Mouse (Mus musculus) heart, postnatal 0 days (tissue): ENCODE results near the gene Ttc23. TPM values are rescaled to one million over a fixed set of nuclear protein-coding genes. Genes with fewer than 3 reads are reported as not detected.

Source experiments
- ATAC-seq: fragments of 200-750 bp; cut with Nextera tagmentation; 2 replicates; pipeline ENCODE4 v1.8.0; 2017; ENCODE audit warnings: low read depth, moderate number of reproducible peaks, moderate library complexity; ENCODE audit not compliant: insufficient read depth
- DNase-seq: peaks from one replicate; pipeline ENCODE4 v3.0.0-alpha.2; 2016; ENCODE audit warnings: low spot score
- H3K27ac ChIP-seq: fragments of 300-500 bp; sonication (generic); 2 replicates; pipeline ENCODE4 v1.5.1; 2014; ENCODE audit warnings: low read depth, mild to moderate bottlenecking
- H3K27me3 ChIP-seq: fragments of 300-500 bp; sonication (generic); 2 replicates; pipeline ENCODE4 v1.6.1; 2014; ENCODE audit warnings: low read length, mixed read lengths; ENCODE audit not compliant: control insufficient read depth, insufficient read depth
- H3K36me3 ChIP-seq: fragments of 300-500 bp; sonication (generic); replicated peaks from 2 replicates; pipeline ENCODE4 v1.6.1; 2014; ENCODE audit warnings: low read length, mixed read lengths; ENCODE audit not compliant: control insufficient read depth, insufficient read depth
- H3K4me1 ChIP-seq: fragments of 300-500 bp; sonication (generic); 2 replicates; pipeline ENCODE4 v1.6.1; 2014; ENCODE audit warnings: antibody characterized with exemption; ENCODE audit not compliant: control insufficient read depth, insufficient read depth
- H3K4me2 ChIP-seq: fragments of 300-500 bp; sonication (generic); 2 replicates; pipeline ENCODE4 v1.6.1; 2014; ENCODE audit warnings: low read depth, mild to moderate bottlenecking, low read length, moderate library complexity
- H3K4me3 ChIP-seq: fragments of 300-500 bp; sonication (generic); 2 replicates; pipeline ENCODE4 v1.5.1; 2014; ENCODE audit warnings: low read depth, low read length
- H3K9ac ChIP-seq: fragments of 300-500 bp; sonication (generic); replicated peaks from 2 replicates; pipeline ENCODE4 v1.6.1; 2014; ENCODE audit warnings: low read depth, low read length, mixed read lengths
- H3K9me3 ChIP-seq: fragments of 300-500 bp; sonication (generic); replicated peaks from 2 replicates; pipeline ENCODE4 v1.6.1; 2016; ENCODE audit warnings: low read length; ENCODE audit not compliant: control insufficient read depth
- CTCF ChIP-seq: IDR thresholded peaks from 2 replicates; pipeline ENCODE4 v1.5.1; 2016; ENCODE audit warnings: antibody characterized with exemption, control low read depth, low read depth
- EP300 ChIP-seq: IDR thresholded peaks from 2 replicates; pipeline ENCODE4 v1.6.1; 2016; ENCODE audit warnings: antibody characterized with exemption, low read depth
- WGBS: fragments of 180-500 bp; shearing (Covaris S2); extraction: QIAGEN DNeasy Blood & Tissue Kit; methylation state at CpG from one replicate; pipeline ENCODE4 v1.1.7; 2014; 5-methylcytosine and 5-hydroxymethylcytosine counted together
- polyA plus RNA-seq: library from polyadenylated mRNA; unstranded; fragments of >200 nt; fragmentation: Nextera tagmentation; extraction: Ambion mirVana; gene quantifications from 2 replicates; pipeline ENCODE4 v1.2.1, GENCODE M21; 2015
- total RNA-seq: library from RNA; depleted of rRNA; stranded (reverse); fragments of >200 nt; gene quantifications from 2 replicates; pipeline ENCODE4 v1.2.3, GENCODE M21; 2014; ENCODE audit warnings: low replicate concordance

Gene Ttc23
- total and polyA plus RNA-seq, 2 experiments from 2014 or later, result 12.7 to 16.4 TPM

DNA sequence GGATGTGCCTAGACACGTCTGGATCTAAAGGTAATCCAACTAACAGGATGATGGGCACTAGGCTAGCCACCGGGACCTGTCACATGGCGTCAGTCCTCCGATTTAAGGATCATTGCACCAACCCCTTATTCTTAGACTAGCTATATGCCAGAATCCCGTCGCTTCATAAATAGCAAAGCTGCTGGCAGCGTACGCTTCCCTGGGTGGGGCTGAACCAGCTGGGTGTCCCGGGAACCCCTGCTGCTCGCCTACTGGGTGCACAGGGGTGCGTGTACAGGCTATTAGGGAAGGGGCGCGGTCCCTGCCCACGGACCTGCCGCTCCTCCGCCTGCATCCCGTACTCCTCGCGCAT is 111.3 kb downstream of the Ttc23 start:
- H3K9me3 ChIP-seq, result no peaks in the 10 kb centered on the region
- H3K27me3 ChIP-seq, result peaks cover 24% of the 10 kb centered on the region
- peaks cover 6% of the 10 kb centered on the region for H3K4me1 ChIP-seq
- TF ChIP-seq EP300, result no peak
- no peak for TF ChIP-seq CTCF
- peak overlapping the region; percentile 50 for H3K4me3 ChIP-seq
- DNase-seq, result no peak
- peak overlapping the region; percentile 36; the same call in 1 of the 2 replicates for H3K9ac ChIP-seq
- whole genome bisulfite sequencing, result under 1% methylated on average over 19 of the region's 19 CpGs
- no peak for ATAC-seq
- peak overlapping the region; percentile 91 for H3K4me2 ChIP-seq
- no peak overlapping the region for H3K27ac ChIP-seq
- no peaks in the 10 kb centered on the region for H3K36me3 ChIP-seq

DNA sequence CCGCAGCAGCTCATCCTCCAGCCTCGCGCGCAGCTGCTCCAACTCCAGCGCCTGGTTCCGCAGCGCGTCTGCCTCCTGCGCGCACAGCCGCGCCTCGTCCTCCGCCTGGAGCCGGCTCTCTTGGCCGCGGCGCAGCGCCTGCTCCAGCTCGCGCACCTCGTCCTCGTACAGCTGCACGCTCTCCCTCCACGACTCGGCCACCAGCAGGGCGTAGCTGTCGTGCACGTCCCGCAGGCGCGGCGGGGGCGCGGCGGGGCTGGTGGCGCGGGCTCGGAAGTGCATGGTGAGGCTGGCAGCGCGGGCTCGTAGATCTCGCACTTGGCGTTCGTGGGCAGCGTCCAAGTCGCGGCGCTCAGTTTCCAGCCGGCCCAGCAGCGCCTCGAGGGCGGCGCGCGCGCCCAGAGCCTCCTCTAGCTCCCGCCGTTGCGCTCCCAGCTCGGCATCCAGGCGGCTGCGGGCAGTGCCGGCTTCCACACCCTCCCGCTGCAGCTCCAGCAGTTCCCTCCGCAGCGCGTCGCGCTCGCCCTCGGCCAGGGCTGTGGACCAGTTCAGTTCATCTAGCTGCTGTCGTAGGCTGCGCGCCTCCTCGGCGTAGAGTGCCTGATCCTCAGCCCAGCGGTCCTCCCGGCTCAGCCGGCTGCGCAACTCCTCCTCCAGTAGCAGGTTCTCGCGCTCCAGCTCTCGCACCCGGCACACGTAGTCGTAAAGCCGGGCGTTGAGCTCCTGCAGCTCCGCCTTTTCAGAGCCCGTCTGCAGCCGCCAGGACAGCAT is 111.8 kb downstream of the Ttc23 start:
- peak overlapping the region; percentile 50 for H3K4me3 ChIP-seq
- DNase-seq (peak; percentile 28), ATAC-seq (peak; percentile 65)
- H3K9ac ChIP-seq, result peak overlapping the region; percentile 36; the same call in 1 of the 2 replicates
- H3K4me2 ChIP-seq, result peak overlapping the region; percentile 91
- peaks cover 24% of the 10 kb centered on the region for H3K27me3 ChIP-seq
- peaks cover 6% of the 10 kb centered on the region for H3K4me1 ChIP-seq
- H3K9me3 ChIP-seq, result no peaks in the 10 kb centered on the region
- TF ChIP-seq CTCF, result no peak
- TF ChIP-seq EP300, result no peak
- no peaks in the 10 kb centered on the region for H3K36me3 ChIP-seq
- under 1% methylated on average over 91 of the region's 92 CpGs for WGBS
- no peak overlapping the region for H3K27ac ChIP-seq

DNA sequence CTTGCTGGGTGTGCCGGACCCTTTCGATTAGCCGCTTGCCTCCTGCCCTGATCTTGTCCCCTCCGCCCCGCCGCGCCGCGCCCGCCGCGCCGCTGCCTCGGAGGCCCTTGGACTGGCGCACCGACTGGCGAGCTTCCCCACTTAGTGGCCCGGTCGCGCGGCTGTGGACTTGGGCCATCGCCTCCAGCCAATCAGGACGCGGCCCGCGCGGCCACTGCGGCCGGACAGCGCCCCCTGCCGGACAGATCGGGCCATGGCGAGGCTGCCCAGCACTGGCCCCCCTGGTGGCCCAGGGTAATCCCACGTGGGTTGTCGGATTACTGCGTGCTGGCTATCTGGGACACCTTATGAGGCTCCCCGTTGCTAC is 112.4 kb downstream of the Ttc23 start, which contains the start of gene Synm:
Gene Synm (minus strand): TSS at position 114 of the 367 bp plus-strand sequence.
- Histone ChIP-seq H3K4me2 (peak within 1 kb of the TSS; percentile 91), H3K9ac (peak within 1 kb of the TSS; percentile 36; the same call in 1 of the 2 replicates), H3K4me3 (peak within 1 kb of the TSS; percentile 50), H3K36me3 (no peaks in the 10 kb centered on the region), H3K9me3 (no peaks in the 10 kb centered on the region), H3K27ac (no peak within 1 kb of the TSS), H3K4me1 (peaks cover 6% of the 10 kb centered on the region), H3K27me3 (peaks cover 24% of the 10 kb centered on the region)
- ATAC-seq, result peak; percentile 92
- TF ChIP-seq CTCF (peak; percentile 96), EP300 (no peak)
- under 1% methylated on average over 37 of the region's 37 CpGs for WGBS
- DNase-seq, result peak; percentile 78

DNA sequence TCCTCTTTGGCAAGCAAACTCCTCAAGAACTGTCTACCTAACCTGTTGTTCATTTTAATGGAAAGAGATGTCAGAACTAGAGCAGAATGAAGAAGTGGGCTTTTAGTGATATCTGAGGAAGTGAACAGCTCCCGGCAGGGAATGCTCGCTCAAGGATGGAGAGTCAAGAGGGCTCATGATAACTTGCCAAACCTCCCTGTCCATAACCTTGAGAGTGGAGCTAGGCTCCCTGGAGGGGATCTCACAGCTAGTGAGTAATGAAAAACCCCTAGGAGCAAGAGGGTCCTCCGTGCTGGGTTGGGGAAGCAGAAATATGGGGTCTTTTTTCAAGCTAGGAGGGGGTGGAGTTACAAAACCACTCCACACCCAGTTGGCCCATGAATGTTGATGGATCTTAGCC is 116.4 kb downstream of the Ttc23 start:
- H3K9ac ChIP-seq, result no peak overlapping the region
- DNase-seq (no peak), ATAC-seq (no peak)
- peaks cover 4% of the 10 kb centered on the region for H3K4me1 ChIP-seq
- WGBS, result 36% methylated on average over 3 of the region's 3 CpGs
- H3K27ac ChIP-seq, result no peak overlapping the region
- H3K27me3 ChIP-seq, result 0 out of 2 replicates have a peak, but pooled peaks cover 10% of the 10 kb centered on the region
- H3K36me3 ChIP-seq, result no peaks in the 10 kb centered on the region
- TF ChIP-seq CTCF (no peak), EP300 (no peak)
- H3K4me2 ChIP-seq, result no peak overlapping the region
- H3K9me3 ChIP-seq, result no peaks in the 10 kb centered on the region
- no peak overlapping the region for H3K4me3 ChIP-seq

DNA sequence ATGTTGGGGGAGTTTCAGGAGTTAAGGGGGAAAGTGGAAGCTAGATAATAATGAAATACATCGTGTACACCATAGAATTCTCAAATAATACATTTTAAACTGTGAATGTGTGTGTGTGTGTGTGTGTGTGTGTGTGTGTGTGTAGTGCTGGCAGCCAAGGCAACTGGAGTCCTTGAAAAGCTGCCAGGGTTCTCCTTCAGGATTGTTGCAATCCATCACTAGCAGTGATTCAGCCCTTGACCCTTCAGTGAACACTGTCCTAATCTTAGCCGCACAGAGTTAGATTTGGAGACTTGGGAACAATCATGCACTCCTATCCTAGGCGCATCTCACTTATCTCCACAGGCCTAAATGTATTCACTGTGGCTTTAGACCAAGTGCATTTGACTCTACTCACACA is 120.9 kb downstream of the Ttc23 start:
- WGBS, result 43% methylated on average over 3 of the region's 3 CpGs
- TF ChIP-seq CTCF (no peak), EP300 (no peak)
- Histone ChIP-seq H3K36me3 (no peaks in the 10 kb centered on the region), H3K27ac (no peak overlapping the region), H3K9ac (no peak overlapping the region), H3K9me3 (no peaks in the 10 kb centered on the region), H3K4me3 (no peak overlapping the region), H3K27me3 (no peaks in the 10 kb centered on the region), H3K4me1 (no peaks in the 10 kb centered on the region), H3K4me2 (no peak overlapping the region)
- no peak for DNase-seq
- no peak for ATAC-seq

DNA sequence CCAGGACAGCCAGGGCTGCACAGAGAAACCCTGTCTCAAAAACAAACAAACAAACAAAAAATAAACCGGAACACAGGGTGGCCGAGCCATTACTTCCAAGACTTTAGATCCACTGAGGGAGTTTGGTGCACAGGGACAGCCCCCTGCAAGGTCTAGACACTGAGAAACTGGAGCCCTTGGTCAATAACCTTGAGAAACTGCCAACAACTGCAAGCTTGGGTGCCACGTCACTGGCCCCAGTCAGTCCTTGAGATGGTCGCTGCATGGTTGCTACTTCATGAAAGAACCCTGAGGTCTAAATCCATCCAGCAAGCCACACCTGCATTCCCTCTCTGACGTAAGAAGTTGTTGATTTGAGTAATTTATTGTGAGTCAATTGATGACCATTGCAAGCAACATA is 122.3 kb downstream of the Ttc23 start:
- 89% methylated on average over 5 of the region's 5 CpGs for WGBS

More for the DNA sequence above, 122.3 kb downstream of the Ttc23 start:
- DNase-seq (no peak), ATAC-seq (no peak)
- Histone ChIP-seq H3K27me3 (no peaks in the 10 kb centered on the region), H3K4me2 (no peak overlapping the region), H3K9ac (no peak overlapping the region), H3K36me3 (no peaks in the 10 kb centered on the region), H3K4me1 (no peaks in the 10 kb centered on the region), H3K9me3 (no peaks in the 10 kb centered on the region), H3K27ac (no peak overlapping the region), H3K4me3 (no peak overlapping the region)
- TF ChIP-seq CTCF (no peak), EP300 (no peak)
